Mouse (Mus musculus): Measurements from ENCODE around the gene 4930432K21Rik.

Gene 4930432K21Rik

GRCm38 (mm10) chr8:84147769-84148530 lies at the start of gene 4930432K21Rik, which contains the start of gene Cc2d1a:
4930432K21Rik (plus strand) TSS chr8:84148025.
Cc2d1a (minus strand) TSS chr8:84147936.
- DNase-seq (ENCODE audit: low read depth, low spot score), result peak; percentile 97

- no peak for DNase-seq (ENCODE audit: low read depth, low spot score)
Measured at GRCm38 (mm10) chr8:84098376-84098775, 49.4 kb upstream of the 4930432K21Rik start.

- DNase-seq (ENCODE audit: low read depth, low spot score), result no peak
Measured at GRCm38 (mm10) chr8:84101476-84102270, 46.2 kb upstream of the 4930432K21Rik start.

GRCm38 (mm10) chr8:84103601-84104000 lies 44.2 kb upstream of the 4930432K21Rik start:
- no peak for DNase-seq (ENCODE audit: low read depth, low spot score)

GRCm38 (mm10) chr8:84104221-84104620 lies 43.6 kb upstream of the 4930432K21Rik start:
- peak; percentile 74 for DNase-seq (ENCODE audit: low read depth, low spot score)

GRCm38 (mm10) chr8:84104697-84105609 lies 42.9 kb upstream of the 4930432K21Rik start, which contains the start of gene Dcaf15:
Dcaf15 (minus strand) TSS chr8:84104768.
- peak; percentile 99 for DNase-seq (ENCODE audit: low read depth, low spot score)

- no peak for DNase-seq (ENCODE audit: low read depth, low spot score)
Measured at GRCm38 (mm10) chr8:84105676-84106075, 42.1 kb upstream of the 4930432K21Rik start.

- DNase-seq (ENCODE audit: low read depth, low spot score), result no peak
Measured at GRCm38 (mm10) chr8:84106216-84107040, 41.4 kb upstream of the 4930432K21Rik start.

- DNase-seq (ENCODE audit: low read depth, low spot score), result no peak
Measured at GRCm38 (mm10) chr8:84115646-84116045, 32.2 kb upstream of the 4930432K21Rik start.

GRCm38 (mm10) chr8:84122151-84122550 lies 25.7 kb upstream of the 4930432K21Rik start:
- DNase-seq (ENCODE audit: low read depth, low spot score), result no peak

- no peak for DNase-seq (ENCODE audit: low read depth, low spot score)
Measured at GRCm38 (mm10) chr8:84125656-84126055, 22.2 kb upstream of the 4930432K21Rik start, which contains the start of gene Podnl1. Podnl1 (plus strand) TSS chr8:84125989.

- no peak for DNase-seq (ENCODE audit: low read depth, low spot score)
Measured at GRCm38 (mm10) chr8:84126742-84127141, 21.1 kb upstream of the 4930432K21Rik start.

GRCm38 (mm10) chr8:84127202-84127901 lies 20.5 kb upstream of the 4930432K21Rik start:
- no peak for DNase-seq (ENCODE audit: low read depth, low spot score)

- no peak for DNase-seq (ENCODE audit: low read depth, low spot score)
Measured at GRCm38 (mm10) chr8:84128277-84128676, 19.5 kb upstream of the 4930432K21Rik start.

- DNase-seq (ENCODE audit: low read depth, low spot score), result no peak
Measured at GRCm38 (mm10) chr8:84130806-84131205, 17.0 kb upstream of the 4930432K21Rik start.

GRCm38 (mm10) chr8:84132225-84132624 lies 15.6 kb upstream of the 4930432K21Rik start:
- no peak for DNase-seq (ENCODE audit: low read depth, low spot score)

GRCm38 (mm10) chr8:84137848-84138247 lies 10.0 kb upstream of the 4930432K21Rik start:
- DNase-seq (ENCODE audit: low read depth, low spot score), result no peak

GRCm38 (mm10) chr8:84140838-84141237 lies 7.0 kb upstream of the 4930432K21Rik start:
- no peak for DNase-seq (ENCODE audit: low read depth, low spot score)

- no peak for DNase-seq (ENCODE audit: low read depth, low spot score)
Measured at GRCm38 (mm10) chr8:84144636-84145245, 3.1 kb upstream of the 4930432K21Rik start.
